Mouse (Mus musculus) midbrain, embryonic 11.5 days (tissue): ENCODE data around the gene Ttpal. TPM values are rescaled to one million over a fixed set of nuclear protein-coding genes. Genes with fewer than 3 reads are reported as not detected.

ENCODE experiments used
- ATAC-seq: fragments of 200-750 bp; cut with Nextera tagmentation; 2 replicates; pipeline ENCODE4 v1.8.0; 2017; ENCODE audit warnings: moderate TSS enrichment, moderate library complexity; ENCODE audit not compliant: low FRiP score
- DNase-seq: peaks from one replicate; pipeline ENCODE4 v3.0.0; 2015; ENCODE audit warnings: low spot score; ENCODE audit errors: missing footprints
- H3K27ac ChIP-seq: fragments of 300-500 bp; sonication (generic); 2 replicates; pipeline ENCODE4 v1.5.1; 2014; ENCODE audit warnings: low read depth, low read length
- H3K27me3 ChIP-seq: fragments of 300-500 bp; sonication (generic); 2 replicates; pipeline ENCODE4 v1.6.1; 2014; ENCODE audit warnings: mild to moderate bottlenecking, low read length, moderate library complexity, mixed read lengths; ENCODE audit not compliant: control insufficient read depth, insufficient read depth
- H3K36me3 ChIP-seq: fragments of 300-500 bp; sonication (generic); 2 replicates; pipeline ENCODE4 v1.6.1; 2014; ENCODE audit warnings: mild to moderate bottlenecking, low read length, moderate library complexity, mixed read lengths; ENCODE audit not compliant: control insufficient read depth, insufficient read depth
- H3K4me1 ChIP-seq: fragments of 300-500 bp; sonication (generic); 2 replicates; pipeline ENCODE4 v1.6.1; 2014; ENCODE audit warnings: low read length; ENCODE audit not compliant: control insufficient read depth, insufficient read depth
- H3K4me2 ChIP-seq: fragments of 300-500 bp; sonication (generic); 2 replicates; pipeline ENCODE4 v1.6.1; 2014; ENCODE audit warnings: mild to moderate bottlenecking, moderate library complexity
- H3K4me3 ChIP-seq: fragments of 300-500 bp; sonication (generic); 2 replicates; pipeline ENCODE4 v1.5.1; 2014; ENCODE audit warnings: low read depth, low read length
- H3K9ac ChIP-seq: fragments of 300-500 bp; sonication (generic); 2 replicates; pipeline ENCODE4 v1.6.1; 2014; ENCODE audit warnings: low read length
- H3K9me3 ChIP-seq: fragments of 300-500 bp; sonication (generic); 2 replicates; pipeline ENCODE4 v1.6.1; 2016; ENCODE audit warnings: low read length; ENCODE audit not compliant: control insufficient read depth
- WGBS: fragments of 180-500 bp; shearing (Covaris S2); extraction: QIAGEN DNeasy Blood & Tissue Kit; methylation state at CpG from one replicate; pipeline ENCODE4 v1.1.7; 2014; 5-methylcytosine and 5-hydroxymethylcytosine counted together
- polyA plus RNA-seq: library from polyadenylated mRNA; unstranded; fragments of >200 nt; fragmentation: Nextera tagmentation; extraction: Ambion mirVana; gene quantifications from 2 replicates; pipeline ENCODE4 v1.2.1, GENCODE M21; 2014

Ttpal gene
- polyA plus RNA-seq, 1 experiment from 2014 or later, result 39.9 TPM

DNA sequence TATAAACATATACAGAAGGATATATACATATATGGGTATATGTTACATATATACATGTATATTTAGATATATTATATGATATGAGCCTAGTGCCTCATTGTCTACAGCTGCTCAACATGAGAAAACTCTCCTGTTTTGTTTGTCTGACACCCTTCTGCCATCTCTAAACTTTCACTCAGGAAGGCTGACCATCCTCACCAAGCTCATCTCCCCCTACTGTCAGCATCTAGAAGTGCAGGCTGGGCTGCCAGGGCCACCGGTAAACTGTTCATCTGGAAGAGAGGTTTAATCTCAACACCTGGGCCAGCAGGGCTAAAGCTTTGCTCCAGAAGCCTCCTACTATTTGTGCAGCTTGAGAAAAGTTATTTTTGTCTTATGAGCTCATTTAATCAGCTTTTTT, 2.9 kb upstream of the Ttpal start:
- Histone ChIP-seq H3K4me2 (no peak overlapping the region), H3K36me3 (no peaks in the 10 kb centered on the region), H3K4me3 (no peak overlapping the region), H3K27ac (no peak overlapping the region), H3K27me3 (no peaks in the 10 kb centered on the region), H3K9me3 (no peaks in the 10 kb centered on the region), H3K4me1 (peaks cover 6% of the 10 kb centered on the region), H3K9ac (no peak overlapping the region)
- DNase-seq, result peak; percentile 96
- ATAC-seq, result no peak
- WGBS, result 3% methylated on average over 1 of the region's 1 CpGs

GRCm38 (mm10) chr2:163601066-163601465, 1.0 kb upstream of the Ttpal start:
- no peak for ATAC-seq
- no peaks in the 10 kb centered on the region for H3K36me3 ChIP-seq
- DNase-seq, result peak; percentile 71
- H3K9me3 ChIP-seq, result no peaks in the 10 kb centered on the region
- H3K4me3 ChIP-seq, result no peak overlapping the region
- WGBS, result 91% methylated on average over 7 of the region's 7 CpGs
- no peak overlapping the region for H3K27ac ChIP-seq
- H3K4me2 ChIP-seq, result no peak overlapping the region
- H3K27me3 ChIP-seq, result no peaks in the 10 kb centered on the region
- peaks cover 6% of the 10 kb centered on the region for H3K4me1 ChIP-seq
- no peak overlapping the region for H3K9ac ChIP-seq

- Histone ChIP-seq H3K9me3 (no peaks in the 10 kb centered on the region), H3K27me3 (no peaks in the 10 kb centered on the region), H3K9ac (peak overlapping the region; percentile 94; the same call in 1 of the 2 replicates), H3K4me3 (peak overlapping the region; percentile 91), H3K36me3 (no peaks in the 10 kb centered on the region), H3K27ac (no peak overlapping the region), H3K4me2 (peak overlapping the region; percentile 95), H3K4me1 (peaks cover 6% of the 10 kb centered on the region)
- 77% methylated on average over 7 of the region's 7 CpGs for WGBS
- ATAC-seq (no peak), DNase-seq (peak; percentile 88)
Measured at GRCm38 (mm10) chr2:163601712-163602100, 408 bp upstream of the Ttpal start.

GRCm38 (mm10) chr2:163606161-163606560, 4.0 kb downstream of the Ttpal start:
- no peak overlapping the region for H3K27ac ChIP-seq
- no peaks in the 10 kb centered on the region for H3K9me3 ChIP-seq
- ATAC-seq (no peak), DNase-seq (peak; percentile 59)
- no peak overlapping the region for H3K4me2 ChIP-seq
- no peaks in the 10 kb centered on the region for H3K27me3 ChIP-seq
- H3K4me1 ChIP-seq, result peaks cover 6% of the 10 kb centered on the region
- WGBS, result 90% methylated on average over 7 of the region's 7 CpGs
- no peaks in the 10 kb centered on the region for H3K36me3 ChIP-seq
- no peak overlapping the region for H3K9ac ChIP-seq
- no peak overlapping the region for H3K4me3 ChIP-seq

DNA sequence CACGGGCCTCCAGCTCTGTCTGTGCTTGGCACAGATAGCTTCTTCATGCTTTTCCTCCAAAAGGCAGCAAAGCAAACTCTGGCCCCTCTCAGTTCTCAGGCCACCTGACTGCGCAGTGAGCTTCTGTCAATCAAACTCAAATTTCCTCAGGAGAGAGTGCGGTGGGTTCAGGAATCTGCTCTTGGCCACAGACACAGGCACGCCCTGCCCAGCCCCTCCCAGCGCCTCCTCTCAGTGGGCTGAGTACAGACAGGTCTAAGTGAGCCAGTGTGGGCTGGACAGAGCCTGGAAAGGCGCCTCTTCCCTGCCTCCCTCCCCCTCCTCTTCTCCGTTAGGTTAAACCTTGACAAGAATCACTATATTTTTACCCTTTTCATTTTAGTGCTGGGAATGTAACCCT, 5.9 kb downstream of the Ttpal start:
- H3K4me2 ChIP-seq, result no peak overlapping the region
- 86% methylated on average over 7 of the region's 7 CpGs for WGBS
- H3K9me3 ChIP-seq, result no peaks in the 10 kb centered on the region
- H3K27me3 ChIP-seq, result no peaks in the 10 kb centered on the region
- H3K4me1 ChIP-seq, result peaks cover 1% of the 10 kb centered on the region
- DNase-seq, result peak; percentile 37
- H3K27ac ChIP-seq, result no peak overlapping the region
- H3K9ac ChIP-seq, result no peak overlapping the region
- no peaks in the 10 kb centered on the region for H3K36me3 ChIP-seq
- H3K4me3 ChIP-seq, result no peak overlapping the region
- ATAC-seq, result no peak

GRCm38 (mm10) chr2:163609281-163609975, 7.3 kb downstream of the Ttpal start:
- no peak overlapping the region for H3K4me2 ChIP-seq
- DNase-seq (peak; percentile 59), ATAC-seq (no peak)
- H3K36me3 ChIP-seq, result peaks cover 3% of the 10 kb centered on the region; the same call in 1 of the 2 replicates
- H3K27me3 ChIP-seq, result no peaks in the 10 kb centered on the region
- H3K4me3 ChIP-seq, result no peak overlapping the region
- no peak overlapping the region for H3K9ac ChIP-seq
- H3K27ac ChIP-seq, result no peak overlapping the region
- 88% methylated on average over 12 of the region's 12 CpGs for WGBS
- H3K4me1 ChIP-seq, result no peaks in the 10 kb centered on the region
- no peaks in the 10 kb centered on the region for H3K9me3 ChIP-seq

- Histone ChIP-seq H3K4me2 (no peak overlapping the region), H3K9ac (no peak overlapping the region), H3K9me3 (no peaks in the 10 kb centered on the region), H3K36me3 (peaks cover 6% of the 10 kb centered on the region; the same call in 1 of the 2 replicates), H3K4me3 (no peak overlapping the region), H3K4me1 (no peaks in the 10 kb centered on the region), H3K27me3 (no peaks in the 10 kb centered on the region), H3K27ac (no peak overlapping the region)
- no peak for ATAC-seq
- 83% methylated on average over 9 of the region's 9 CpGs for WGBS
- peak; percentile 75 for DNase-seq
Measured at GRCm38 (mm10) chr2:163611176-163611575, 9.1 kb downstream of the Ttpal start.

- H3K27ac ChIP-seq, result no peak overlapping the region
- DNase-seq, result peak; percentile 26
- H3K4me2 ChIP-seq, result no peak overlapping the region
- no peak for ATAC-seq
- peaks cover 6% of the 10 kb centered on the region; the same call in 1 of the 2 replicates for H3K36me3 ChIP-seq
- H3K27me3 ChIP-seq, result no peaks in the 10 kb centered on the region
- no peaks in the 10 kb centered on the region for H3K9me3 ChIP-seq
- H3K4me3 ChIP-seq, result no peak overlapping the region
- no peak overlapping the region for H3K9ac ChIP-seq
- WGBS, result 93% methylated on average over 5 of the region's 5 CpGs
- no peaks in the 10 kb centered on the region for H3K4me1 ChIP-seq
Measured at GRCm38 (mm10) chr2:163613206-163613605, 11.1 kb downstream of the Ttpal start.

DNA sequence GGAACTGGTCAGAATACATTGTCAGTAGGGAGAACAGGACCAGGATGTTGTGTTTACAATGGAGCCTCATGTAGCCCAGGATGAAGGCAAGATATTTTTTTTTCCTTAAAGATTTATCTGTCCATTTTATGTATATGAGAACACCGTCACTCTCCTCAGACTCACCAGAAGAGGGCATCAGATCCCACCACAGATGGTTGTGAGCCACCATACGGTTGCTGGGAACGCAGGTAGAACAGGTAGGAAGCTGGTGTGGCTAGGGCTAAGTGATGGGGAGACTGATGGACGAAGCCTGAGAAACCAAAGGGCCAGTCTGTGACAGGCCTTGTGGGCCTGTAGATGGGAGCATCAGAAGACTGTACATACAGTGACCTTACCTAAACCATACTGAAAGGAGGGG, 11.9 kb downstream of the Ttpal start:
- 90% methylated on average over 4 of the region's 4 CpGs for WGBS
- Histone ChIP-seq H3K27ac (no peak overlapping the region), H3K27me3 (no peaks in the 10 kb centered on the region), H3K9me3 (no peaks in the 10 kb centered on the region), H3K9ac (no peak overlapping the region), H3K4me1 (no peaks in the 10 kb centered on the region), H3K36me3 (peaks cover 6% of the 10 kb centered on the region; the same call in 1 of the 2 replicates), H3K4me3 (no peak overlapping the region), H3K4me2 (no peak overlapping the region)
- DNase-seq (peak; percentile 75), ATAC-seq (no peak)
